Mouse (Mus musculus): ENCODE measurements around the gene Zfp574.

DNA sequence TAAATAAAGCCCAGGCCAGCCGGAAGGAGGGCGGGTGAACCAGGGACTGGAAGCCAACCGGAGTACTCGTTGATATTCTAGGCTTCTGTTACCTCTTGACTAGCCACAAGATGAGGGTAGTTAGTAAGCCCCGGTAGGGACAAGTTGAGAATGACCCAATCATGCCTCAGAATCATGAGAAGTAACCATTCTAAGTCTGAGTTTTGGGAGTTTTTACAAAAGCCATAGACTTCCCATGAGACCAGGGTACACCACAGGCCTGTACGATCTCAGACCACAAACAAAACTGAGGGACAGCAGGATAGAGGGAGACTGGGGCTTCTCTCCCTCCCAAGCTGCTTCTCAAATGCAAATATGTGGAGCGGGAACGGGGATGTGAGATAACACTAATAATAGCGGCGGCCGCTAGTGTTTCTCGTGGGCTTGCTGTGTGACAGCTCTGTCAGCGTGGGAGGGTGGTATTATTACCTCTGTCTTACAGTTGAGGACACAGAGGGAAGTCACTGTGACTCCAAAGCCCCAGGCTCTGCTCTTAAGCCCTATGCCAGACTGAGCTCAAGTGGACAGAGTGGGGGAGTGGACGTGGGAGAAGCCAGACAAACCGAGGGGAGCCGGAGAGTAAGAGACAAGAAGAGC is 23.0 kb upstream of the Zfp574 start:
- TF ChIP-seq POLR2AphosphoS5 (IDR thresholded peaks at IDR 0.05; ENCODE audit: borderline replicate concordance, low read depth, low read length) (no peak), POLR2A (IDR thresholded peaks at IDR 0.05; ENCODE audit: control insufficient read depth in 1 of 2, insufficient read depth in 1 of 2, low read depth in 1 of 2, low read length in 2 of 2, poor library complexity in 1 of 2) (no peak), TCF12 (IDR thresholded peaks at IDR 0.05; ENCODE audit: low read depth, low read length) (no peak), MYC (IDR thresholded peaks at IDR 0.05; ENCODE audit: low read depth, low read length) (no peak), RAD21 (IDR thresholded peaks at IDR 0.05; ENCODE audit: low read depth, low read length) (no peak)

Data from MEL (cell line).